Mouse (Mus musculus) frontal cortex, postnatal 10 days (tissue): Measurements from ENCODE around the gene Ifitm2.
"Not testable (repeated sequence)": the region's sequence is repeated elsewhere in the genome, so short reads cannot be mapped to it uniquely, and the experiment has no call there.

Experiments
- DNase-seq, 2 experiments: peaks; one replicate each; pipeline ENCODE4 v3.0.0; 2022; ENCODE audit warnings: low spot score in 2 of 2, mixed read lengths in 1 of 2

Ifitm2 gene

DNA sequence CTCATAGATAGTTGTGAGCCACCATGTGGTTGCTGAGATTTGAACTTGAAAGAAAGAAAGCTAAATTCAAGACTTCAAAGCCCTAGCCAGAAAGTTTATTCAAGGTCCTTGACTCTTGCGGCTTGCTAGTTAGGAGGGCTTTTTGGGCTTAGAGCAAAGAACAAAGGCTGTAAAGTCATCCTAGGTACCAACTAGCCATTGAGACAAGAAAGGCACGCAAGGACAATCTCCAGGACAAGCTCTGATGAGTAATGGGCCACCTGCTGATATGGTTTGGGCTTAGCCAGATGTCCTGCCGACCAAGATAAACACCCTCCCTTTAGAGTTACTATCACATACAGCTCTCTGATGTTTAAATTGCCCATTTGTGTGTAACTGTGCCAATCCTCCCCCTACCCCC, 12.9 kb upstream of the Ifitm2 start:
- not testable (repeated sequence) for DNase-seq

DNA sequence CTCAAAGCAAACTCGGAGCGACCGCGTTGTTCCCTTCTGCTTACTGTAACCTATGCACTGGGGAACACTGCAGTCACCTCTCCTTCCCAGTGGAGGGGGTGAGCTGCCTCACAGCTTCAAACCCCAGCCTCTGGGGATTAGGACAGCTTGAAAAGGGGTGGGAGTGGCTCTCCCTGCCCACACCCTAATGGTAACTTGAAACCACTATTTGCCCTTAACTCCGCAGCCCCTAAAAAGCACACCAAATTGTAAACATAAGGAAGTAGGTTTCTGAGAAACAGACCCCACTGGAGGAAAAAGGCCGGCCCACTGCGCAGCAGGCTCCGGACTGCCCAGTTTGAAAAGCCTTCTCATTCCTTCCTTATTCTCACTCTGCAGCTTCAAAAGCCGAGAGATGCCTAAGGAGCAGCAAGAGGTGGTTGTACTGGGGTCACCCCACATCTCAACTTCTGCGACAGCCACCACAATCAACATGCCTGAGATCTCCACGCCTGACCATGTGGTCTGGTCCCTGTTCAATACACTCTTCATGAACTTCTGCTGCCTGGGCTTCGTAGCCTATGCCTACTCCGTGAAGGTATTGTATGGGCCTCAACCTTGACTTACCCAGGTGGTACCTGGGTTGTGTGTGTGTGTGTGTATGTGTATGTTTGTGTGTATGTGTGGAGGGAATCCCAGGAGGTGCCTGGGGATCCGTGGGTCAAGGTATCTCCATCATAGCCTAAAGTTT, 12.2 kb upstream of the Ifitm2 start:
- no peak for DNase-seq

DNA sequence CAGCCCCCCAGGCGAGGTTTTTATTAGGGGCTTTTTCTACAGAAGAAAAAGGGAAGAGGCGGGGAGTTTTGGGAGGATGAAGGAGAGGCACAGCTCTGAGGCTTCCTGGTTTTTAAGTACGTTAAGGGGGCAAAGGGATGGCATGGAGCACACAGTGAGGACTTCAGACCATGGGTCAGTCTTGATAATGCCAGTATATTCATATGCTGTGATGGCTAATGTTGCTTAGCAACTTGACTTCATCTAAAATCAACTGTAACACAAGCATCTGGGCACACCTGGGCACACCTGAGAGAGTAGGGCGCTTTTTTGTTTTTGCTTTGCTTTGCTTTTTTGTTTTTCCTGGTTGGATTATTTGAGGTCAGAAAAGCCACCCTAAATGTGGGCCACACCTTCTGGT, 11.1 kb upstream of the Ifitm2 start, which contains the start of gene Ifitm1:
Ifitm1 (plus strand) TSS at position 301 of the 400 bp plus-strand sequence.
- DNase-seq: no peak

DNA sequence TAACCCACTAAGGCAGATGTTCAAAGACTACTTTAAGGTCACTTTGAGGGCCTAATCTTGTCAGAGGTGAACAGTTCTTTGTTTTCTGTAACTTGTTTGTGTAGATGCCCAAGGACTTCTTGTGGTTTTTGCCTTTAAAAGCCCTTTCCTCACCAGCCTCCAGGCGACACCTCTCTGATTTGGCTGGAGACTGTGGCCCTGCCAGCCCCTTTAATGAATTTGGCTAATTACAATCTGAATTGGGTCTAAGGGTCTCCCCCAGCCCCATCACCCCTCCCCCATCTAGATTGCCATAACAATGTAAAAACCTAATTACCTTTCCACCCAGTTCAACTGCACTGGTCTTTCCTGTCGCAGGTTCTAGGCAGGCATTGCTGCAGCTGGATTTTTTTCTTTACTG, 6.9 kb upstream of the Ifitm2 start:
- DNase-seq: no peak

DNA sequence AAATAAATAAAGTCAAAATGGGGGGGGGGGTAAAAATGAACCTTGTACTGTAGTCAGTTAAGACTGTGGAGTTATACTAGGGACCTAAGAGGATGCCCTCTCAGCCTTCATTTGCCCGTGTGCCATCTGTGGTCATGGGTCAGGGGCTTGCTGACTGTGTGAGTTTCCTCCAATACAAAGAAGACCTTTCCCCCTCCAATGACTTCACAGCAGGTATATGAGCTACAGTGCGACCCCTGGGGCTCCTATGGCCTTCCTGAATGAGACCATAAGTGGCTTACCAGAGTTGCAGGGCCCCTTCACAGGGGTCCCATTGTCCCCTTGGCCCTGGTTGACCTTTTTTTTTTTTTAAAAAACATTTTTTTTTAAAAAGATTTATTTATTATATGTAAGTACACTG, 5.6 kb upstream of the Ifitm2 start:
- DNase-seq: no peak

DNA sequence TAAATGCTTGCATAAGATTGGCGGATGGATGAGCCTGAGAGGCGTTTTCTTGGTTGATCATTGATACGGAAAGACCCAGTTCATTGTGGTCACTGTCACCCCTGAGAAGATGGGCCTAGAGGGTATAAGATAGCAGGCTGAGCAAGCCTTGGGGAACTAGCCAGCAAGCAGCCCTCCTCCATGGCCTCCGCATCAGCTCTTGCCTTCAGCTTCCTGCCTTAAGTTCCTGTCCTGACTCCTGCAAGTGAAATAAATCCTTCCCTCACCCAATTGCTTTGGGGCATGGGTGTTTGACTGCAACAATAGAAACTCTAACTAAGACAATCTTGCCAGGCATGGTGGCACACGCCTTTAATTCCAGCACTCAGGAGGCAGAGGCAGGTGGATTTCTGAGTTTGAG, 4.2 kb upstream of the Ifitm2 start:
- DNase-seq: no peak

DNA sequence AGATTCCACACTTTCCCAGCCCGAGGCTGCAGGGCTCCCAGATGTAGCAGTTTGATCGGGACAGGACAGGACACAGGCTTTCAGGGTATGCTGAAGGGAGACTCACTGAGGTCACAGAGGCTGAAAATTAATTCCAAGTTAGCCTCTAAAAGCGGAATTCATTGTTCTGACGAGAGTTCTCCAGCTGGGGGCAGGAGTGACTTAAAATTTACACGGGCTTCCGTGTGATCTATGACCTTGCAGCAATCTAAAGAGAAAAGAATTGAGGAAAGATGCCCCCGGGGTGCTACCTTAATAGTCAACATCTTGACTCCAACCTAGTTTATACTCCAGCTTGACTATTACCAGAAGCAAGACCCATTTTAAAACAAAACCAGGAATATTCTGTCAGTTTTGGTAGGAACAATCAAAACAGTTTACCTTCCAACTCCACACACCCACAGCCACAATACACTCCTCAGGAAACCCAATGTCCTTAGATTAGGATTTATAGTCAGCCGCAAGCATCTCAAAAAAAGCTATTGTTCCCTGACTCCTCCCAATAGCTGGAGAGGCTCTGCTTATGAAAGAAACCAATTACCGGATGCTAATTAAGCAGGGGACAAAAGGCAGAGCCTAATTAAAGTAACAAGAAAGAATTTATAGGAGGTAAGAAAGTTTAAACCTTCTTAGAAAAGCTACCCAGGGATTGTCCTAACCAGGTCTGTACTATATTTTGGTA, 3.6 kb upstream of the Ifitm2 start:
- peak in 1 of 2 experiments; percentile 22 for DNase-seq

DNA sequence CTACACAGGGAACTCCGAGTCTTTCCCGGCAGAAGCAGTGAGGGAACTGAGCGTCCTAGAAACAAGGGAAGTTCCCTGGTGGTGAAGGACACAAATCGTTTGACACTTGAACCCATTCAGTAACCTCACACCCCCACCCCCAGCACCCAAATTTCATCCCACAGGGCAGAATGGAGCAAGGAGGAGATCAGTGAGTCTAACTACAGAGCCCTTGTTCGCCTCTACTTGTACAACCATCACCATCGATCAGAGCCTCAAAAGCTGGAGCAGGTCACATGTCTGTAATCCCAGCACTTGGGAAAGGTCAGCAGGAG, 726 bp upstream of the Ifitm2 start:
- DNase-seq: no peak

DNA sequence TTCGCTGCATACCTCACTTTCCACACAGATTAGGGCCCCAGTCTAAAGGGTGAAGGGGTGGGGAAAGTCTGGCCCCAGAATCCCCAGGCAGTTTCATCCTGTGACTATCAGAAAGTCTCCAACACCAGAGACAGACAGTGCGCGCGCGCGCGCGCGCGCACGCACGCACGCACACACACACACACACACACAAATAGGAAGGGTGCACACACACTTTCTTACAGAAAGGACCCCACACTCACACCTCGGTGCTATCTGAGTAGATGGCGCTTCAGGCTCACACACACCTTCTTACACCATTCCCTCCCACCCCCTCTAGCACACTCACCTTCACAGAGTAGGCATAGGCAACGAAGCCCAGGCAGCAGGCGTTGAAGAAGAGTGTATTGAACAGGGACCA, 445 bp downstream of the Ifitm2 start:
- no peak for DNase-seq

DNA sequence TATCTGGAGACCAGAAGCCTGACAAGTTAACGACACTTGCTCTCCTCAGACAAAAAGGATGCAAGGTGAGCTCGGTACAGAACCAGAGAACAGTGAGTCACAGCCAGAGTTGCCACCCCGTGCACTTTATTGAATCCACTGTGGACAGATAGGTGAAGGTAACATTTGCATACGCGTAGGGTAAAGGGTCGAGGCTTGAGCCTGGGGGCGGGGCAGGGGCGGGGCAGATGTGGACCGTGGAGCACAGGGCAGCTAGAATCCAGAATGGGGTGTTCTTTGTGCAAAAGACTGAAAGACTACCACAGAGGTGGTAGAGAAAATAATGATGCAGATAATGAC, 1.1 kb downstream of the Ifitm2 start:
- DNase-seq: no peak

DNA sequence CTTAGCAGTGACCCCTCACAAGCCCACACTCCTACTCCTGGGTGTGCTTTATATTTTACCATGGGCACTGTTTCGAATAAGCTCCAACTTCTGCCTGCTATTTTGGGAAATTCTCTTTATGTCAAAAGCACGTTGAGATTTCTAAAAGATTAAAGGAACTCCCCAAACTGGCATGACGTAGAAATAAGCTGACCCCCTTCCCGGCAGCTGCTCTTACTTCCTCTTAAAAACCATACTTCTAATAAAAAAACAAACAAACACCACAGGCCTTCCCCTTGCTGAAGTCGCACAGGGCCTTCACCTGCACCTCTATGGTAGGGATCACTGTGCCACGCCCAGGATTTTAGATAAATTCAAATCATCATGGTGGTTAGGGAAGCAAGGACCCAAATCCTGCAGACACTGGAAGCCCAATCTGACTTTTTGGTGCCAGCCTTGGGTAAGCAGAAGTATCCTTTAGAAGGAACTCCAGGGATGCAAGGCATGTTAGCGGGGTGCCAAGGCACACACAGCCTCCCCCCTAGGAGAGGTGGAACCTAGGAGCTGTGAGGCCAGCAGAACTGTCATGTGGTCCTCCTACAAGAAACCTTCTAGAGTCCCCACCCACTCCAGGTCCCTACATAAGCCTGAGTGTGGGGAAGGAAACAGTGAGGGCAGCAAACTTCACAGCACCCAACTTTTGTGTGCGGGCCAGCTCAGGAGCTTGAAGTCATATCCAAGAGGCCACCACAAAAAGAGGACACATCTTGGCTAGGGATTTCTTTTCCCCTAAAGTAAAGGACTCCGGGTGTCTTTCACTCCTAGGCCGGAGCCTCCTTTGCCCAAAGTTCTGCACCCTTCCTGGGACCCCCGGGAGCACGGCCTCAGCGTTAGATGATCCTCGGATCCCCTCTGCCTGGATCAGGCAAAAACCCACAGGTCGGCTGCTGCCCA, 1.7 kb downstream of the Ifitm2 start:
- no peak for DNase-seq

DNA sequence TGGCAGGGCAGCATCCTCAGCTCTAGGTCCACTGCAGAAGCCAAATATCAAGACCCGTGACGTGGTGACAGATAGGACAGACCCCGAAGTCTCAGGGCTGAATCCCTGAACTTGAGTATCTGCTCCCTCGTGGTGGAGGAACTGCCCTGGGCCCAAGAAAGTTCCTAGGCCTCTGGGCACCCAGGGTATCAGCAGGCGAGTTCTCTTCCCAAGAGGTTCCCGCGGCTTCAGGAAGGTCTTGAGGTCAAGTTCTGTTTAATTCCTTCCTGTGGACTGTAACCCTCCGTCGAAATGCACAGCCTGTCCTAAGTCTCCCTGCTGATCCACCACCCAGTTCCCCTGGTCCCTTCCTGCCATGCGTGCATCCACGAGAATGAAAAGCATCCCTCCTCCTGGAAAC, 2.7 kb downstream of the Ifitm2 start:
- no peak for DNase-seq

DNA sequence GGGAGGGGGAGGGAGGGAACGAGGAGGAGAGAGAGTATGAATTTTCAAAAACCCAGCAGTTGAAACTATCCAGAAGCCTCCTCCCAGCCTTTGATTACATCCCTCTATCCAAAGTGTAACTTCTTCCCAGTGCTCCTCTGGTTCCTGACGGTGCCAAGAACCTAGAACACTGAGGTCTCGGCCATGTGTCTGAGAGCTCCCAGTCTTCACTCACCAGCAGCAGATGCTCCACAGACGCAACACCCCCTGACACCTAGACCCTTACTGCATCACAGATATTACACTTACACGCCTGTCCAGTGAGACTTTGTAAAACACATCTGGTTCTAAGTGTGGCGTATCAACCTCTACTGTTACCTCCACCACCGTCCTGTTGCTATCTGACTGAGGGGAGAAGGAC, 3.3 kb downstream of the Ifitm2 start:
- no peak for DNase-seq

DNA sequence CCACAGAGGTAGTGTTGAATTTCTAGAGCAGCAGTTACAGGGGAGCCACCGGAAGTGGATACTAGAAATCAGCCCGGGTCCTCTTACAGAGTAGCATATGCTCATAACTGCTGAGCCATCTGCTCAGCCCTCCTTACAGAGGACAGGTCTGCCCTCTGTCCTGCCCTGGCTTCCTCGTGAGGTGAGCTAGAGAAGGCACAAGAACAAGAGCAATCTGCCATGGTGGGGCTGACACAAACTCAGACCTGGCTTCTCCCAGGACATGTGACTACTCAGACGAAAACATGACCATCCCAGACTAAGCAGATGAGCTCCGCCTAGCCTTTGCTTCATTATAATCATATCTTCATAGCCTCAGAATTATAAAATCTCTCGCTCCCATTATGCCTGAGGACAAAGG, 4.0 kb downstream of the Ifitm2 start:
- DNase-seq: no peak

DNA sequence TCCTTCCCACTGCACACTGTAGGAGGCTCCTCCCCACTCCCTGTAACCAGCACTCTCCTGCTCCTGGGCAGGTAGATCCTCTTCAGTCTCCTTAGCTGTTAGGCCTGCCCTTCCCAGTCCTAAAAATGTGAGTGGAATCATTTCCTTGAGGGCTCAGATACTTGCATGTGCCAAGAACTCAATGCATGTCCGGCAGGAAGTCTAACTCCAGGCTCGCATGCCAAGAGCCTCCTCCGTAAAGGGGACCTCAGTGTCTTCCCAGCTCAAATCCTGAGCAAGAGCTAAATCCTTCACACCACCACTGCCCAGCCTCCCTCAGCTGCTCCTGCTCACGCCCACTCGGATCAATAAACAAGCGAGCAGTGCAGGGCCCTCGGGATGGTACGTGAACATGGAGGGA, 4.7 kb downstream of the Ifitm2 start:
- DNase-seq: no peak

DNA sequence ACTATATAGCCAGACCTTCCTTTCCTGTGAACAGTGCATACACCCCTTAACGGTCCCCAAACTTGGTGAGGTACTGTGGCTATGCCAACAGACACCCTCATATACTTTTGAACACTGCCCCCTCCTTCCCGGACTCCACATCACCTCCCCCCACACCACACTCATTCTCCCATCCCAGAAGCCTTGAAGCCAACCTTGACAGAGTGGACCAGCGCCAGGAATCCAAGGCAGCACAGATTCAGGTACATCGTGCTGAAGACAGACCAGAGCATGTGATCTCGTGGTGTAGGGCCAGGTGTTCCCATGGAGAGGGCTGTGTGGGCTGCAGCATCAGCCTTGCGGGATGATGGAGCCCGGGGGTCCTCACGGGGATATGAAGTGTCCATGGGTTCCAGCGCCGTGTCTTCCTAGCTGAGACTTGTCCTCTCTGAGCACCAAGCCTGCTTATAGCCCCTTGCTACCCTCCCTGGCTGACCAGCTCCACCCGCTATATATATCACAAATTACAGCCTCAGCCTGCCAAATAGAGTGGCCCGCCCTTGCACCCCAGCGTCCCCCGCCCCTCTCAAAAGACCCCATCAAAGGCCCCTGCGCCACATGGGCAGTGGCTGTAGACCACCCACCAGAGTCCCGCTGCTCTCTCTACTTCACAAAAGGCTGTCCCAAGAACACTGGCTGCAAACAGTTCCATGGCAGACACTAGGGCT, 5.8 kb downstream of the Ifitm2 start, which contains the start of gene Ifitm5:
Ifitm5 (minus strand) TSS at position 468 of the 707 bp plus-strand sequence.
- no peak for DNase-seq

DNA sequence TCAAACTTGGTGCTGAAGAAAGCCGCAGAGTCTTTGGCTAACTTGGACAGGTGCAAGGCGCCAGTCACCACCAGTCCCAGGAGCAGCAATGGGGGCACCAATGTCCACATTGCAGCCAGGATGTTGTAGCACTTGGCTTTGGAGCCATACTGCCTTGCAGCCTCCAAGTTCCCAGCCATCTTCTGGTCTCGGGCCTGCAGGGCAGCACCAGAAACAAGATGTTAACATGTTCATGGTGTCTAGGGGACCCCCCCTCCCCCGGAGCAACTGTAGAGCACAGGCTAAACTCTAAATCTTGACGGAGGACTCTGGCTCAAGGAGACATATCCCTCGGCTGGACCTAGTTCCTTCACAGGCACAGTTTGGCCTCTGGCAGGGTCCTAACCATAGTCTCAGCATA, 6.5 kb downstream of the Ifitm2 start:
- DNase-seq: no peak

DNA sequence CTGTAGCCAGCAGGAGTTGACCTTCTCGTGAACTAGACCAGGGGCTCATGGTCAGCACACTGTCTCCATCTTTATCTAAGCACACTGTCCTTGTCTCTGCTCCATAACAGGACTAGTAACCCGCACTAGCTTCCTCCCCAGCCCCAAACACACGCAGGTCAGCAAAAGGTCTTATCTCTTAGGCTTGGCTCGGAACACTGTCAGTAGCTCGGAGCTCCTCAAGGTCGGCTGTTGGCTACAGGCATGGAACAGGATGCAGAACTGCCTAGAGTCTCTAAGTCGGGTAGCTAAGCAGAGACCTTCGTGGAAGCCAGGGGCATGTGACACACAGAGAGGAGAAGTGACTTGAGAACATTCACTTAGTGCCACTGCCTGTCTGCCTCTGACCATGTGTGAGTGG, 7.6 kb downstream of the Ifitm2 start:
- no peak for DNase-seq

DNA sequence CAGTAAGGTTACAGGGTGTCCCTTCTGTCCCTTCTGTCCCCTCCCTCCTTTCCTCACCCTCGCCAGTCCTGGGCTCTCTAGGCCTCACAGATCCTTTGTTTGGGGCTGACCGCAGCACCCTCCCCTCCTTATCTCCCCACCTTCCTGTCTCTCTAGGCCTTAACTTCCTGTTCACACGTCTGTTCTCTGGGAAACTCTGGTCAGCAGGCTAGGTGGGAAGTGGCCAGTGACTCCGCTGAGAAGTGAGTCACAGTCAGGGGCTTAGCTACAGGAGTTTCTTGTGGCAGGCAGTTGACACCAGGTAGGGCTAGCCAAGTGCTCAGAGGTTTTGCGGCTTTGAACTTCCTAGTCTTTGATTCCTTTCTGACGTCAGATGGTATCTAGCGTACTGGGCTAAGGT, 8.8 kb downstream of the Ifitm2 start:
- DNase-seq: no peak

DNA sequence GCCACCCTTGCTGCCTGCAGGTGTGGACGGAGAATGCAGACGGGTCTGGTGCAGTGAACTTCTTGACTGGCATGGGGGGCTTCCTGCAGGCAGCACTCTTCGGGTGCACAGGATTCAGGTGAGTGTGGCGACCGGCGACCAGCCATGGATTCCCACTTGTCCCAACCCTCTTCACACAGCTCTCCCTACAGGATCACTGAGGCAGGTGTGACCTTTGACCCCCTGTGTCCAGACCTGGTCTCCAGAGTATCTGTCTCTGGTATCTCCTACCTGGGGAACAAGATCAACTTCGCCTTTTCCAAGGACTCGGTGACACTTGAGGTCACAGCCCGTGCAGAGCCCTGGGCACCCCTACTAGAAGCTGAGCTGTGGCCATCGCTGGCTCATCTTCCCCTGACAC, 9.5 kb downstream of the Ifitm2 start:
- no peak for DNase-seq

DNA sequence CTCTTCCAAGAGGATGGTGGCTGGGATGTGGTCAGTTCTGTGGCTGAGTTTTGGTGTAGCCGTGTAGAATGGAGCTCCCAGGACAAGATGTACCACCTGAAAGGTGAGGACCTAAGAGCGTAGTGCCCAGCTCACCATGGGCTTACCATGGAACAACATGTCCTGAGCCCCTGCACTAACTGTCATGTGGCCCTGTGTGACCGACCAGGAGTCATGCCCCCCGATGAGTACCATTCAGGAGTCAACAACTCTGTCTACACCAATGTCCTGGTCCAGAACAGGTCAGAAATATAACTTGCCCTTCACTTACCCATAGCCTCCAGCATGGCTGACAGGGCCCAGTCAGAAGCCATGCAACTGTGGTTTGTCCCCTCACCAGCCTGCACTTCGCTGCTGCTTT, 10.5 kb downstream of the Ifitm2 start:
- no peak for DNase-seq

DNA sequence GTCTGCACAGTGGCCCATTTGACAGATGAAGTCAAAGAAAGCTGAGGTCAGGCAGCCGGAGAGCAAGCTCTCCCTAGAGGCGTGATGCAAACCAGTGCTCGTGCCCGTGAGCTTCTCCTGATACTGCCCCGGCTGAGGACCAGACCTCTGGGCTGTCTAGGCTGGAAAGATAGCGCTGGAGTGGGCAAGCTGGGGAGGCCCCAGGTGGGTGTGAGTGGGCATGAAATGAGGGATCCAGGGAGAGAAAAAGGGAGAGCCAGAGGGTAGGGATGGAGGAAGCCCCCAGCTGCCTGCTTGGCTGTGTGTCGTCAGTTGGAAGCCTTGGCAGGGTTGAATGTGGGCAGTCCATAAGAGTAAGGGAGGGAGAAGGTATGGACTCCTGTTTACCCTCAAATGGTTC, 11.6 kb downstream of the Ifitm2 start:
- DNase-seq: no peak
